Mouse (Mus musculus): ENCODE data around the gene C2cd4a. TPM values are rescaled to one million over a fixed set of nuclear protein-coding genes. Genes with fewer than 3 reads are reported as not detected.

Gene C2cd4a
- polyA plus RNA-seq, 1 experiment = not detected

GRCm38 (mm10) chr9:67792405-67792804 lies 39.7 kb downstream of the C2cd4a start:
- DNase-seq (ENCODE audit: low read depth) = no peak

- no peak for DNase-seq (ENCODE audit: low read depth)
Observed at GRCm38 (mm10) chr9:67787671-67788070, 44.5 kb downstream of the C2cd4a start.

DNA sequence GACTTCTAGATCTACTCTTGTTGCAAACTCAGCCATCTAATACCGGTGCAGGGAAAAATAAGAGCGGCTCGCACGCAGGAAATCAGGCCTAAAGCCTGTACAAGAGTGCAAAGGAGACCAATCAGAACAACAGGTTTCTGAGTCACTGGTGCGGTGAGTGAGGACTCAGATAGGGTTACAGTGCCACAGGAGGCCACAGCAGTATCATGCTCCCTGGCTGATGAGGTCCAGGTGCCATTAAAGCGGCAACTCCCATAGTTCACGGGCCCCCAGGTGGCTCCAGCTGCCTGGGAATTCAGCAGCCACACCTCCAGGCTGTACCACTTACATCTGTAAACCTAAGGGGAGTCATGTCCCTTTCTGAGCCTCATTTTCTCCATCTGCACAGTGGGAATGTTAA lies 45.8 kb downstream of the C2cd4a start:
- no peak for DNase-seq (ENCODE audit: low read depth)

DNA sequence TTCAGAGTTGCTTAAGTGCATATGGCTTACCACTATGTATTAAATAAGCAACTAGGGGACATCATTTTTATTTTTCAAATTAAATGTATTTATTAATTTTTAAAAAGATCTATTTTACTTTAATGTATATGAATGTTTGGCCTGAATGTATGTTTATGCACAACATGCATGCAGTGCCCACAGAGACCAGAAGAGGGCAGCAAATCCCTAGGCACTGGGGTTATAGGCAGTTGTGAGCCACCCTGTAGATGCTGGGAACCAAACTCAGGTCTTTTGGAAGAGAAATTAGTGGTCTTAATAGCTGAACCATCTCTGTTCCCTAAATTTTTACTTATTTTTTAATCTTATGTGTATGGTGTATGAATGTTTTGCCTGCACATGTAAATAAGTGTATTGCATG lies 48.2 kb downstream of the C2cd4a start:
- DNase-seq (ENCODE audit: low read depth) = no peak

- DNase-seq (ENCODE audit: low read depth) = no peak
Observed at GRCm38 (mm10) chr9:67783464-67783863, 48.7 kb downstream of the C2cd4a start.

DNA sequence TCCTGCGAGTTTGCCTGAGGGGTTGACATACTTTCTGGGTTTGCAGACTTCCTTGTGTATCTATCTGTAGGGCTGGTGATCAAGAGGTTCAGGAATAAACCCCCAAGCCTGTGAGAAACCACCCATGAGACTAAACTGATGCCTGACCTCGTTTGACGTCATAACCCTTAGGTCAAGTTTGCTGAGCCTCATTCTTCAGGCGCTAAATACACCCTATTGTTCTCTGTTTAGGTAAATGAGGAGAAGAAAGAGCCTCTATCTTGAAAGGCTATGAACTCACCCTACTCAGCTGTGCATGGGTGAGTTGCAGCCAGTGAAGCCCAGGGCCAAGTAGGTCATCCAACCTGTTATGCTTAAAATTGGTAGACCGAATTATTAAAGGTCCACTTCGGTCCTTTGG lies 49.3 kb downstream of the C2cd4a start:
- no peak for DNase-seq (ENCODE audit: low read depth)

Other genes with a start within 250 kb of the C2cd4a start
- 0.26 and 0.47 TPM in 2 replicates for gene C2cd4b, start 72.9 kb downstream of the C2cd4a start, polyA plus RNA-seq (2012; rRNA removed)
- gene Vps13c, start 8.1 kb upstream of the C2cd4a start, polyA plus RNA-seq (2012; rRNA removed) = 9.2 and 10.2 TPM in 2 replicates